Mouse (Mus musculus): ENCODE data around the gene Atp13a1. TPM values are rescaled to one million over a fixed set of nuclear protein-coding genes. Genes with fewer than 3 reads are reported as not detected.

Gene Atp13a1
- 43.2 and 48.3 TPM in 2 replicates for polyA plus RNA-seq (2016; fragmentation: Nextera tagmentation; extraction: Ambion mirVana)

GRCm38 (mm10) chr8:69790773-69791367 lies at the start of gene Atp13a1, which contains the start of gene Zfp866:
Gene Atp13a1, plus strand, starts transcription at chr8:69791163.
Gene Zfp866, minus strand, starts transcription at chr8:69791178.
- H3K27me3 ChIP-seq (ENCODE audit: insufficient read depth, poor library complexity, severe bottlenecking): no peaks in the 10 kb centered on the region
- H3K9me3 ChIP-seq: no peaks in the 10 kb centered on the region
- WGBS: under 1% methylated on average over 38 of the region's 38 CpGs
- peak within 1 kb of the TSS; percentile 97 for H3K4me3 ChIP-seq
- peaks cover 13% of the 10 kb centered on the region for H3K4me1 ChIP-seq
- H3K36me3 ChIP-seq: peaks cover 27% of the 10 kb centered on the region
- peak; percentile 96 for DNase-seq (ENCODE audit: low spot score)
- peak within 1 kb of the TSS; percentile 96 for H3K27ac ChIP-seq

GRCm38 (mm10) chr8:69741231-69741630 lies 49.7 kb upstream of the Atp13a1 start:
- Histone ChIP-seq H3K4me3 (no peak overlapping the region), H3K36me3 (peaks cover 18% of the 10 kb centered on the region; the same call in 1 of the 2 replicates), H3K27me3 (ENCODE audit: insufficient read depth, poor library complexity, severe bottlenecking) (no peaks in the 10 kb centered on the region), H3K4me1 (no peaks in the 10 kb centered on the region), H3K9me3 (no peaks in the 10 kb centered on the region), H3K27ac (no peak overlapping the region)
- 70% methylated on average over 2 of the region's 2 CpGs for WGBS
- DNase-seq (ENCODE audit: low spot score): no peak

GRCm38 (mm10) chr8:69749544-69750454 lies 41.2 kb upstream of the Atp13a1 start, which contains the start of gene Zfp963:
Gene Zfp963, minus strand, starts transcription at chr8:69749970.
- peaks cover 4% of the 10 kb centered on the region; the same call in 1 of the 2 replicates for H3K36me3 ChIP-seq
- H3K27me3 ChIP-seq (ENCODE audit: insufficient read depth, poor library complexity, severe bottlenecking): no peaks in the 10 kb centered on the region
- H3K27ac ChIP-seq: peak within 1 kb of the TSS; percentile 99

GRCm38 (mm10) chr8:69752437-69752836 lies 38.5 kb upstream of the Atp13a1 start:
- no peaks in the 10 kb centered on the region for H3K9me3 ChIP-seq
- no peak overlapping the region for H3K27ac ChIP-seq
- WGBS: 77% methylated on average over 2 of the region's 2 CpGs
- peaks cover 6% of the 10 kb centered on the region; the same call in 1 of the 2 replicates for H3K4me1 ChIP-seq
- no peaks in the 10 kb centered on the region for H3K27me3 ChIP-seq (ENCODE audit: insufficient read depth, poor library complexity, severe bottlenecking)
- H3K4me3 ChIP-seq: no peak overlapping the region
- peaks cover 24% of the 10 kb centered on the region for H3K36me3 ChIP-seq
- no peak for DNase-seq (ENCODE audit: low spot score)

More at GRCm38 (mm10) chr8:69749544-69750454, 41.2 kb upstream of the Atp13a1 start, which contains the start of gene Zfp963:
- Histone ChIP-seq H3K9me3 (no peaks in the 10 kb centered on the region), H3K4me3 (peak within 1 kb of the TSS; percentile 81), H3K4me1 (peaks cover 6% of the 10 kb centered on the region; the same call in 1 of the 2 replicates)
- peak; percentile 98 for DNase-seq (ENCODE audit: low spot score)
- 3% methylated on average over 48 of the region's 48 CpGs for WGBS

DNA sequence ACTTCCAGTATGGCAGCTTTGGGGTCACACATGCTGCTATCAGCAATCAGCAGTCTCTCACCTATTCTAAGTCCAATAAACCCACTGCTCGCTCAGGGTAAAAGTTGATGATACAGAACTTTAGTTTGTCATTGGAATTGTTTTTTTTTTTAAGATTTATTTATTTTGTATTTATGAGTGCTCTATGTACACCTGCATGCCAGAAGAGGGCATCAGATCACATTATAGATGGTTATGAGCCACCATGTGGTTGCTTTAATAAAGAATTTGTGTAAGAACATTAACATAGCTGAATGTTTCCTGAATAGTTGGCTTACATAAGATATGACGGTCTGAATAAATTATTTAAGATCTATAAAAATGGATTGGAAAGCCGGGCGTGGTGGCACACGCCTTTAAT lies 32.6 kb upstream of the Atp13a1 start:
- Histone ChIP-seq H3K27me3 (ENCODE audit: insufficient read depth, poor library complexity, severe bottlenecking) (no peaks in the 10 kb centered on the region), H3K36me3 (peaks cover 59% of the 10 kb centered on the region), H3K9me3 (no peaks in the 10 kb centered on the region), H3K4me1 (no peaks in the 10 kb centered on the region), H3K27ac (no peak overlapping the region), H3K4me3 (no peak overlapping the region)
- WGBS: 93% methylated on average over 5 of the region's 5 CpGs
- no peak for DNase-seq (ENCODE audit: low spot score)

DNA sequence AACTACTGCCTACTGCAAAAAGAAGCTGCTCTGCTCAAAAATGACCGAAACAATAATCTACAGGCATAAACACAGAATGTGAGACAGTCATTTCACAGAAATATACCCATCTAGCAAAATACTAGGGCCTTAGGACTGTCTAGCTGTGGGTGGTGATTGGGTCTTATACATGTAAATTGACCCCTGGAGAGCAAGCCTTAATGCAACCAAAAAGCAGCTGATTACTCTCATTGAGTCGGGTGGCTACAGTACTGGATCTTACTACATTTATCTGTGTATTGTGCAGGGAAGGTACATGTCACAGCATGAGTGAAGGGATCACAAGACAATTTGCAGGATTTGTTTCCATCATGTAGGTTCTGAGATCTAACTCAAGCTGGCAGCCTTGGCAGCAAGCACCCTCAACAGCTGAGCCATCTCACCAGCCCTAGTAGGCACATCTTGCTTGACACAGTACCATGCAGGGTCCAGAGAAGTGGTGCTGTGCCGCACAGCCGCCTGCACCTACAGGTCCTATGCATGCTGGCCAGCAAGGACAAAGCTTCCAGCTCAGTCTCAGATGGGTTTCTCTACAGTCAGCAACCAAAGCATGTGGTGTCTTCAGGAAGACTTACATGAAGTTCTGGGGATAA lies 29.0 kb upstream of the Atp13a1 start:
- 87% methylated on average over 4 of the region's 4 CpGs for WGBS
- H3K27me3 ChIP-seq (ENCODE audit: insufficient read depth, poor library complexity, severe bottlenecking): no peaks in the 10 kb centered on the region
- H3K4me3 ChIP-seq: no peak overlapping the region
- H3K36me3 ChIP-seq: peaks cover 76% of the 10 kb centered on the region
- no peak overlapping the region for H3K27ac ChIP-seq
- no peaks in the 10 kb centered on the region for H3K4me1 ChIP-seq
- H3K9me3 ChIP-seq: peaks cover 11% of the 10 kb centered on the region
- no peak for DNase-seq (ENCODE audit: low spot score)

- Histone ChIP-seq H3K27me3 (ENCODE audit: insufficient read depth, poor library complexity, severe bottlenecking) (no peaks in the 10 kb centered on the region), H3K4me3 (no peak overlapping the region), H3K9me3 (peaks cover 3% of the 10 kb centered on the region), H3K36me3 (peaks cover 46% of the 10 kb centered on the region), H3K27ac (no peak overlapping the region), H3K4me1 (peaks cover 22% of the 10 kb centered on the region)
- no peak for DNase-seq (ENCODE audit: low spot score)
- WGBS: 91% methylated on average over 9 of the region's 9 CpGs
Measured at GRCm38 (mm10) chr8:69771221-69771620, 19.7 kb upstream of the Atp13a1 start.

DNA sequence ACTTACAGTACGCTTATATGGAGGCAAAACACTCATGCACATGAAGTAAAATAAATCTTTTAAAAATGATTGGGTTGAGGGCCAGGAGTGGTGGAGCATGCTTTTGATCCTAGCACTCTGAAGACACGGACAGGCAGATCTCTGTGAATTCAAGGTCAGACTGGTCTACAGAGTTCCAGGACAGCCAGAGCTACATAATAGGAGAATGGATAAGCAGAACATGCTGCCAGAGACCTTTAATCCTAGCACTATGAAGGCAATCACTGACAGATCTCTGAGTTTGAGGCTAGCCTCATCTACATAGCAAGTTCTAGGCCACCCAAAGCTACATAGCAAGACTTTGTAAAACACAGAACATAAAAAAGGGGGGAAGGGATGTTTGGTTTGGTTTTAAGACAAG lies 18.9 kb upstream of the Atp13a1 start:
- Histone ChIP-seq H3K36me3 (peaks cover 37% of the 10 kb centered on the region), H3K27me3 (ENCODE audit: insufficient read depth, poor library complexity, severe bottlenecking) (no peaks in the 10 kb centered on the region), H3K9me3 (no peaks in the 10 kb centered on the region), H3K4me3 (no peak overlapping the region), H3K27ac (no peak overlapping the region), H3K4me1 (peaks cover 22% of the 10 kb centered on the region)
- no peak for DNase-seq (ENCODE audit: low spot score)
- 82% methylated on average over 2 of the region's 2 CpGs for WGBS

- peak; percentile 98 for DNase-seq (ENCODE audit: low spot score)
- Histone ChIP-seq H3K4me3 (peak within 1 kb of the TSS; percentile 78), H3K4me1 (peaks cover 22% of the 10 kb centered on the region), H3K36me3 (peaks cover 12% of the 10 kb centered on the region), H3K27me3 (ENCODE audit: insufficient read depth, poor library complexity, severe bottlenecking) (no peaks in the 10 kb centered on the region), H3K27ac (peak within 1 kb of the TSS; percentile 97), H3K9me3 (no peaks in the 10 kb centered on the region)
- WGBS: under 1% methylated on average over 41 of the region's 41 CpGs
Measured at GRCm38 (mm10) chr8:69774503-69775148, 16.3 kb upstream of the Atp13a1 start, which contains the start of gene Gm20422. Gene Gm20422, minus strand, starts transcription at chr8:69774886.

GRCm38 (mm10) chr8:69775149-69775534 lies 15.8 kb upstream of the Atp13a1 start:
- no peak for DNase-seq (ENCODE audit: low spot score)
- Histone ChIP-seq H3K4me1 (peaks cover 22% of the 10 kb centered on the region), H3K27ac (peak overlapping the region; percentile 97; the same call in 1 of the 2 replicates), H3K4me3 (peak overlapping the region; percentile 78), H3K9me3 (no peaks in the 10 kb centered on the region), H3K27me3 (ENCODE audit: insufficient read depth, poor library complexity, severe bottlenecking) (no peaks in the 10 kb centered on the region), H3K36me3 (peaks cover 9% of the 10 kb centered on the region; the same call in 1 of the 2 replicates)
- 47% methylated on average over 2 of the region's 2 CpGs for WGBS

GRCm38 (mm10) chr8:69777111-69777510 lies 13.9 kb upstream of the Atp13a1 start:
- no peaks in the 10 kb centered on the region for H3K9me3 ChIP-seq
- DNase-seq (ENCODE audit: low spot score): no peak
- H3K36me3 ChIP-seq: no peaks in the 10 kb centered on the region
- H3K27me3 ChIP-seq (ENCODE audit: insufficient read depth, poor library complexity, severe bottlenecking): no peaks in the 10 kb centered on the region
- 52% methylated on average over 11 of the region's 12 CpGs for WGBS
- no peak overlapping the region for H3K4me3 ChIP-seq
- no peak overlapping the region for H3K27ac ChIP-seq
- H3K4me1 ChIP-seq: peaks cover 17% of the 10 kb centered on the region

DNA sequence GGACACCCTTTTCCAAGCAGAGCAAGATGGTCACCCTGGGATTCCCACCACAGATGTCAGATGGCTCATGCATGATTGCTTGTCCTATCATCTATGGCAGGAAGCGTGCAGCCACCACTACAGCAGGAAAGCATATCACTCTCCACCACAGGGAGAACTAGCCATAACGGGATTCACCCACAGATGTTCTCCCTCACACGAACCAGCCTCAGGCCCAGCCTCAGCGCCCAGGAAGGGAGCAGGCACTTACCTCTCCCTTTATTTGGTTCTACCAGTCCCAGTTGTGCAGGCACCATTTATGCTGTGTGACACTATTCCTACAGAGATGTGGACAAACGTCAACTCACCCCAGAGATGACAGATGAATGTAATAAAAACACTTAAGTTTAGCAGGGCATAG lies 1.9 kb upstream of the Atp13a1 start:
- WGBS: 84% methylated on average over 5 of the region's 5 CpGs
- Histone ChIP-seq H3K4me1 (peaks cover 13% of the 10 kb centered on the region), H3K36me3 (peaks cover 9% of the 10 kb centered on the region), H3K27me3 (ENCODE audit: insufficient read depth, poor library complexity, severe bottlenecking) (no peaks in the 10 kb centered on the region), H3K9me3 (no peaks in the 10 kb centered on the region), H3K27ac (no peak overlapping the region), H3K4me3 (no peak overlapping the region)
- no peak for DNase-seq (ENCODE audit: low spot score)

All from heart, embryonic 10.5 days (tissue).